Mouse (Mus musculus): Measurements from ENCODE around the gene Dnah6.

DNA sequence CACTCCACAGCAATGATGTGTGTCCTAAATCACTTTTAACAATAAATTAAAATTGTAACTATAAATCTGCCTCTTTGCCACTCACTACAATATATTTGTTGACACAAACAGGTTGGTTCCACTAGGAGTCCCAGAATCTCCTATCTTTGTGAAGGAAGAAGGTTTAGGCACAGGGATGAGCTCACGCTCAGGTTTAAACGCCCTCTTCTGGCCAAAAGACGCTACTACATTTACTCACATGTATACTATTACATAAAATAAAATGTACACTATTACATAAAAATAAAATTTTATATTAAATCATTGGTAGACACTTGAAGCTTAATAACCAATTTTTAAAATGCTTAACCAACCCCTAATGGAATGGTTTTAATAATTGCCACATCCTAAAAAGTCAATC lies 201.4 kb downstream of the Dnah6 start:
- no peak for TF ChIP-seq UBTF (IDR thresholded peaks at IDR 0.05; ENCODE audit: low read depth, low read length)
- TF ChIP-seq IRF4 (IDR thresholded peaks at IDR 0.05; ENCODE audit: low read depth, low read length): no peak
- no peak for TF ChIP-seq NELFE (IDR thresholded peaks at IDR 0.05; ENCODE audit: low read depth, low read length)
- TF ChIP-seq EP300 (IDR thresholded peaks at IDR 0.05; ENCODE audit: low read length): no peak
- no peak for TF ChIP-seq CHD2 (IDR thresholded peaks at IDR 0.05; ENCODE audit: low read length)
- no peak for TF ChIP-seq MAFK (IDR thresholded peaks at IDR 0.05; ENCODE audit: insufficient replicate concordance, low read length)
- TF ChIP-seq NRF1 (IDR thresholded peaks at IDR 0.05; ENCODE audit: low read depth, low read length): no peak
- TF ChIP-seq CTCF (conservative IDR thresholded peaks at IDR 0.05 in 1 of 2, IDR thresholded peaks at IDR 0.05 in 1 of 2; ENCODE audit: low read depth in 2 of 2, low read length in 2 of 2): peak; percentile 49 to 68
- TF ChIP-seq POLR2A (IDR thresholded peaks at IDR 0.05; ENCODE audit: low read depth, low read length): no peak
